Comparison of ENCODE assay signal across 7 mouse cellular contexts in the genomic region with DNA sequence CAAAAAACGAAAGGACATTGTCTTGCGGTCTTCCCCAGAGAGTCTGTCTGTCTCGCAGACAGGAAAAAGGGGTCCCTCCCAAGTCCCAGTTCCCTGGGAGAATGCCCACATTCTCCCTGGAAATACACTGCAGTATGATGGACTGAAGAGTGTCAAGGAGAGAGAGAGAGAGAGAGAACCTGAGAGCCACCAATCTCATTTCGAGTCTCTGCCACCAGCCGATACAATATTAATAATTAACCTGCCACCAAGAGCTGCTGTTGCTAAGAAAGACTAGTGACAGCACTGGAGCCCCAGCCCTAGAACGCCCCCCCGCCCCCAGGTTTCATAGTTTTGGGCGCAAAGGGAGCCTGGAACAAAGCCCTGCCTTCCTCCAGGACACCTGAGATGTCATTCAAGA.
DNase-seq lines count a peak whose midpoint lies in the region; ATAC-seq and TF ChIP-seq lines count a peak whose summit lies in the region.

No protein-coding gene starts in this region.

- peaks cover 9% of the 10 kb centered on the region for H3K4me1 ChIP-seq in liver, adult 2 months (ENCODE audit: control insufficient read depth, insufficient read depth, low read length)
- no peaks in the 10 kb centered on the region; the same call in 1 of the 2 replicates for H3K4me1 ChIP-seq in forebrain, postnatal 0 days (ENCODE audit: insufficient read depth)
- H3K4me1 ChIP-seq in liver, embryonic 11.5 days (replicated peaks; ENCODE audit: control insufficient read depth, insufficient read depth, low read length), result no peaks in the 10 kb centered on the region
- H3K4me1 ChIP-seq in stomach, embryonic 14.5 days (ENCODE audit: control insufficient read depth, insufficient read depth, low read length), result peaks cover 15% of the 10 kb centered on the region

- TF ChIP-seq CTCF in liver, adult 2 months (IDR thresholded peaks at IDR 0.05; ENCODE audit: low read depth, low read length), result no peak
- TF ChIP-seq CTCF in forebrain, postnatal 0 days (IDR thresholded peaks at IDR 0.05; ENCODE audit: low read depth), result no peak

- no peak overlapping the region for H3K27ac ChIP-seq in liver, adult 2 months (replicated peaks; ENCODE audit: insufficient read depth, low read depth, low read length)
- H3K27ac ChIP-seq in forebrain, postnatal 0 days (ENCODE audit: low read depth, low read length), result peak overlapping the region; percentile 40; the same call in 1 of the 2 replicates
- H3K27ac ChIP-seq in liver, embryonic 11.5 days (ENCODE audit: low read depth, low read length), result no peak overlapping the region
- H3K27ac ChIP-seq in stomach, embryonic 14.5 days (ENCODE audit: low read length), result peak overlapping the region; percentile 3; the same call in 1 of the 2 replicates

- WGBS in liver, adult 2 months, result 23% methylated on average over 8 of the region's 8 CpGs
- 45% methylated on average over 8 of the region's 8 CpGs for WGBS in forebrain, postnatal 0 days
- WGBS in liver, embryonic 11.5 days, result 46% methylated on average over 8 of the region's 8 CpGs
- 46% methylated on average over 8 of the region's 8 CpGs for WGBS in stomach, embryonic 14.5 days

- H3K9me3 ChIP-seq in forebrain, postnatal 0 days (ENCODE audit: low read length), result no peaks in the 10 kb centered on the region
- H3K9me3 ChIP-seq in liver, embryonic 11.5 days (ENCODE audit: control insufficient read depth, low read length), result no peaks in the 10 kb centered on the region
- no peaks in the 10 kb centered on the region for H3K9me3 ChIP-seq in stomach, embryonic 14.5 days (ENCODE audit: control insufficient read depth, low read depth, low read length)

- peak; percentile 38; the same call in 1 of the 2 replicates for ATAC-seq in forebrain, postnatal 0 days
- ATAC-seq in liver, embryonic 11.5 days (replicated peaks; ENCODE audit: low FRiP score), result peak; percentile 45; the same call in 1 of the 2 replicates
- no peak for ATAC-seq in stomach, embryonic 14.5 days (ENCODE audit: insufficient number of reproducible peaks, insufficient read depth, low FRiP score, low read depth)

- no peaks in the 10 kb centered on the region for H3K27me3 ChIP-seq in liver, adult 2 months (ENCODE audit: control insufficient read depth, insufficient read depth, low read length)
- no peaks in the 10 kb centered on the region for H3K27me3 ChIP-seq in forebrain, postnatal 0 days (ENCODE audit: insufficient read depth, low read length)
- H3K27me3 ChIP-seq in liver, embryonic 11.5 days (replicated peaks; ENCODE audit: control insufficient read depth, insufficient read depth, low read length), result peaks cover 39% of the 10 kb centered on the region
- H3K27me3 ChIP-seq in stomach, embryonic 14.5 days (ENCODE audit: control insufficient read depth, insufficient read depth, low read length), result 0 out of 2 replicates have a peak, but pooled peaks cover 2% of the 10 kb centered on the region

- no peak overlapping the region for H3K4me3 ChIP-seq in liver, adult 2 months (ENCODE audit: insufficient read depth, low read depth, low read length)
- H3K4me3 ChIP-seq in forebrain, postnatal 0 days (ENCODE audit: low read depth, low read length), result peak overlapping the region; percentile 50
- H3K4me3 ChIP-seq in liver, embryonic 11.5 days (ENCODE audit: low read depth, low read length), result peak overlapping the region; percentile 47
- peak overlapping the region; percentile 42 for H3K4me3 ChIP-seq in stomach, embryonic 14.5 days (ENCODE audit: low read depth, low read length)

- peaks cover 22% of the 10 kb centered on the region for H3K79me2 ChIP-seq in liver, adult 2 months (ENCODE audit: control insufficient read depth, insufficient read depth, low read length)

- H3K4me2 ChIP-seq in forebrain, postnatal 0 days (ENCODE audit: low read depth), result peak overlapping the region; percentile 94
- H3K4me2 ChIP-seq in liver, embryonic 11.5 days, result peak overlapping the region; percentile 73
- peak overlapping the region; percentile 99 for H3K4me2 ChIP-seq in stomach, embryonic 14.5 days (replicated peaks; ENCODE audit: low read depth, low read length)

- TF ChIP-seq POLR2A in liver, adult 2 months (IDR thresholded peaks at IDR 0.05; ENCODE audit: extremely low read depth, insufficient read depth, low read length), result no peak

- no peak overlapping the region for H3K9ac ChIP-seq in liver, adult 2 months (ENCODE audit: low read depth, low read length)
- H3K9ac ChIP-seq in forebrain, postnatal 0 days, result peak overlapping the region; percentile 66
- no peak overlapping the region for H3K9ac ChIP-seq in liver, embryonic 11.5 days (ENCODE audit: low read depth, low read length)
- H3K9ac ChIP-seq in stomach, embryonic 14.5 days (replicated peaks; ENCODE audit: low read depth, low read length), result no peak overlapping the region

- no peaks in the 10 kb centered on the region for H3K36me3 ChIP-seq in liver, adult 2 months (ENCODE audit: control insufficient read depth, insufficient read depth, low read length)
- H3K36me3 ChIP-seq in forebrain, postnatal 0 days (ENCODE audit: insufficient read depth), result no peaks in the 10 kb centered on the region
- no peaks in the 10 kb centered on the region for H3K36me3 ChIP-seq in liver, embryonic 11.5 days (ENCODE audit: control insufficient read depth, insufficient read depth, low read length)
- no peaks in the 10 kb centered on the region for H3K36me3 ChIP-seq in stomach, embryonic 14.5 days (ENCODE audit: control insufficient read depth, insufficient read depth, low read length)

- peak; percentile 75 for DNase-seq in liver, adult 2 months (ENCODE audit: extremely low read depth, low read depth, low spot score)
- no peak for DNase-seq in liver
- no peak for DNase-seq in forebrain, postnatal 0 days
- DNase-seq in liver, embryonic 11.5 days (ENCODE audit: low spot score), result no peak
- no peak for DNase-seq in c-Kit-positive CD71-positive TER-119-positive erythroid progenitor cells, embryonic 14.5 days (ENCODE audit: low spot score)
- DNase-seq in adrenal gland, postnatal 14 days, result no peak

Comparison
In these comparisons a context has a peak if more than half of its experiments do, and no peak if none do; other contexts are left out.
1. H3K27ac ChIP-seq: peak in forebrain, postnatal 0 days (single experiment) and stomach, embryonic 14.5 days (single experiment); none in liver, adult 2 months (single experiment) and liver, embryonic 11.5 days (single experiment).
2. Peak in every context shown above with its lines, with median percentiles within 50 percentile points of each other: H3K4me2 ChIP-seq.